Mouse (Mus musculus) thymus, adult 2 months (tissue): Measurements from ENCODE around the gene Cenps. TPM values are rescaled to one million over a fixed set of nuclear protein-coding genes. Genes with fewer than 3 reads are reported as not detected.

ENCODE experiments used
- DNase-seq: peaks from one replicate; pipeline ENCODE4 v3.0.0; 2021
- H3K27ac ChIP-seq: fragments of 200-500 bp; 2 replicates; pipeline ENCODE4 v1.5.1; 2012; ENCODE audit warnings: low read length, control low read depth; ENCODE audit not compliant: control insufficient read depth, insufficient read depth
- H3K27me3 ChIP-seq: fragments of 200-500 bp; 2 replicates; pipeline ENCODE4 v1.6.1; 2012; ENCODE audit warnings: mild to moderate bottlenecking, low read length, moderate library complexity, mixed read lengths; ENCODE audit not compliant: control insufficient read depth, insufficient read depth
- H3K36me3 ChIP-seq: fragments of 200-500 bp; 2 replicates; pipeline ENCODE4 v1.6.1; 2012; ENCODE audit warnings: mild to moderate bottlenecking, low read length, moderate library complexity; ENCODE audit not compliant: control insufficient read depth, insufficient read depth
- H3K4me1 ChIP-seq: fragments of 200-500 bp; replicated peaks from 2 replicates; pipeline ENCODE4 v1.6.1; 2012; ENCODE audit warnings: low read length; ENCODE audit not compliant: control insufficient read depth, insufficient read depth
- H3K4me3 ChIP-seq: fragments of 200-500 bp; 2 replicates; pipeline ENCODE4 v1.5.1; 2012; ENCODE audit warnings: mild to moderate bottlenecking, low read length, control low read depth, moderate library complexity; ENCODE audit not compliant: control insufficient read depth, insufficient read depth
- CTCF ChIP-seq: fragments of 200-500 bp; IDR thresholded peaks from 2 replicates; pipeline ENCODE4 v1.5.1; 2012; ENCODE audit warnings: mild to moderate bottlenecking, control low read depth, low read length, moderate library complexity, borderline replicate concordance; ENCODE audit not compliant: control insufficient read depth, poor library complexity, insufficient read depth; ENCODE audit errors: extremely low read depth
- POLR2A ChIP-seq: fragments of 200-500 bp; IDR thresholded peaks from 2 replicates; pipeline ENCODE4 v1.6.1; 2012; ENCODE audit warnings: mild to moderate bottlenecking, low read length, control low read depth, moderate library complexity; ENCODE audit not compliant: control insufficient read depth, poor library complexity, insufficient read depth; ENCODE audit errors: extremely low read depth
- WGBS: fragments of 180-500 bp; shearing (Covaris S2); methylation state at CpG from one replicate; pipeline ENCODE4 v1.1.7; 2018; 5-methylcytosine and 5-hydroxymethylcytosine counted together
- polyA plus RNA-seq: library from polyadenylated mRNA; depleted of rRNA; stranded (reverse); fragments of >200 nt; gene quantifications from 2 replicates; pipeline ENCODE4 v1.2.3, GENCODE M21; 2012

Gene Cenps
- polyA plus RNA-seq, 1 experiment: 14.0 TPM

DNA sequence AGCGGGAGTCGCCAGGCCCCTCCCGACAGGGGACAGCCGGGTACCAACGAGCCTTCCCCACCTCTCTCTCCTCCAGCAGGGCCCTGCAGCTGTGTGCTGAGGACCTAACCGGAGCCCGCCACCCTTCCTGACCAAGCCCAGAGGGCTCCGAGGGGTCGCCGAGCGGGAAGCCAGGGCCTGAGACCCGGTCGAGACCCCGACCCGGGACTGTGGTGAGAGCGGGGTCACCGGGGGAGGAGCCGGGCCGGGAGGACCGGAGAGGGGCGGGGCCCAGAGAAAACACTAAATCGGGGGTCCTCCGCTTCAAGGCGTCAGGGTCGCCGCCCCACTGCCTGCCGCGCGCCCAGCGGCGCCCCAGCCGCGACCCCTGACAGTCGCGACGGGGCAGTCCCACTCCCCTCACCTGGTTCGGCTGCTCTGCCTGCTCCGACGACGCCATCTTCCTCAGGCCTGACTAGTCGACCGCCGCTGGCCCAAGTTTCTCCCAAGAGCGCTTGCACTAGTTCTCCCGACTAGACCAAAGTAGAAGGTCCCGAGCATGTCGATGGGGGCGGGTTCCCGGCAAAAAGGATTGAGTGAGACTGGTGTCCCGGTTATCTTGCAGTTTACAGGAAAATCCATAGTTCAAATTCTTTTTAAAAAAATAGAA is 37.9 kb downstream of the Cenps start, which contains the start of gene Pex14:
TSS of gene Pex14 (minus strand) at position 508 of the 649 bp plus-strand sequence.
- Histone ChIP-seq H3K4me1 (peaks cover 14% of the 10 kb centered on the region), H3K27ac (no peak within 1 kb of the TSS), H3K36me3 (no peaks in the 10 kb centered on the region), H3K27me3 (no peaks in the 10 kb centered on the region), H3K4me3 (peak within 1 kb of the TSS; percentile 85)
- no peak for TF ChIP-seq CTCF
- peak; percentile 62; the same call in 1 of the 2 replicates for TF ChIP-seq POLR2A
- DNase-seq: peak; percentile 94
- WGBS: 0% methylated on average over 49 of the region's 50 CpGs

DNA sequence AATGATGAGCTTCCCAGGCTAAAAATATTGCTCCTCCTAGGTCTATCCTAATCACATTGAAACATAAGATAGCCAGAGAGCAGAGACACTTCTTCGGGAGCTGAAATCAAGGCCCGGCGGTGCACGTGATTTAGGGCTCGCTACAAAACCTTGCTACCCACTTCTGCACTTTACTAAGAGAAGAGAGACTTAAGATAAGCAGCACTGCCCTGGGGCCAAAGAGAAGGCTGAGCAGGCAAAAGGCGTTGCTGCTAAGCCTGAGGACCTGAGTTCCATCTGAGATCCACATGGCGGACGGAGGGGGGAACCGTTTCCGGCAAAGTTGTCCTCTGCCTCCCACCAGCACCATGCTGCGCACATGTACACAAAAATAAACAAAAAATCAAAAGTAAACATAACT is 38.9 kb downstream of the Cenps start:
- Histone ChIP-seq H3K36me3 (no peaks in the 10 kb centered on the region), H3K4me3 (peak overlapping the region; percentile 85), H3K27me3 (no peaks in the 10 kb centered on the region), H3K27ac (no peak overlapping the region), H3K4me1 (peaks cover 11% of the 10 kb centered on the region)
- no peak for TF ChIP-seq CTCF
- no peak for TF ChIP-seq POLR2A
- DNase-seq: peak; percentile 11
- WGBS: 16% methylated on average over 11 of the region's 11 CpGs

DNA sequence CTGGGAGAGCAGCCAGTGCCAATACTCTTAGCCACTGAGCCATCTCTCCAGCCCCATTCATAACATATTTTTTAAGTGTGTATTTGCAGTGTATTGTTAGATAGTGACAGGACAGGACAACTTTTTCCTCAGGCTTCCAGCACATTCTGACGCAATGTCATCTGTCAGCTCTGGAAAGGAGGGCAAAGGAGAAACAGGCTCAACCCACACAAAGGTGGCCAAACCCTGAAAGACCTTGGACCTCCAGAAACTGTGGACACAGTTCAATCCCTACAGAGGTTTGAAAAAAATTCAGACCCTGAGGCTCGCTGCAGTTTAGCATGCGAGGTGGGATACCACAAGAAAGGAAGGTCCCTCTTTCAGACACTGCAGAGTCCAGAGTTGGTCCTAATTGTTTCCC is 39.5 kb downstream of the Cenps start:
- no peak for DNase-seq
- no peak for TF ChIP-seq POLR2A
- no peak for TF ChIP-seq CTCF
- 78% methylated on average over 3 of the region's 3 CpGs for WGBS
- H3K4me1 ChIP-seq: peaks cover 11% of the 10 kb centered on the region
- no peak overlapping the region for H3K4me3 ChIP-seq
- no peaks in the 10 kb centered on the region for H3K27me3 ChIP-seq
- H3K36me3 ChIP-seq: no peaks in the 10 kb centered on the region
- no peak overlapping the region for H3K27ac ChIP-seq

DNA sequence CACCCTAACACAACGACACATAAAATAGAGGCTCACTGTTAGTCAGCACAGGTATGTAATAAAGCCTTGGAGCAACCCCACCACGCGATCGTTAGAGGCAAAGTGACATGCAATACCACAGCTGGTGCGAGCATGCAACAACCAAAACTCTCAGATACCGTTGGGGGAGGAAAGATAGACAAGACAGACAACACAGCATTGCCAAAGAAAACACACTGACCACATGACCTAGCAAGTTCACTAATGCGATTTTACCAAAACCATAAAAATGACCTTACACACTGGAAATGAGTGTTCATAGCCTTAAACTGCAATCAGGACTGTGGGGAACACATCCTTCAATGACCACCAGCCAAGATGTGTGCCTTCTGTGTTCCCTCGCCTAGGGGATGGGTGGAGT is 46.1 kb downstream of the Cenps start:
- Histone ChIP-seq H3K4me1 (no peaks in the 10 kb centered on the region), H3K4me3 (no peak overlapping the region), H3K27ac (no peak overlapping the region), H3K27me3 (no peaks in the 10 kb centered on the region), H3K36me3 (no peaks in the 10 kb centered on the region)
- no peak for TF ChIP-seq CTCF
- TF ChIP-seq POLR2A: no peak
- WGBS: 93% methylated on average over 8 of the region's 8 CpGs
- DNase-seq: no peak

DNA sequence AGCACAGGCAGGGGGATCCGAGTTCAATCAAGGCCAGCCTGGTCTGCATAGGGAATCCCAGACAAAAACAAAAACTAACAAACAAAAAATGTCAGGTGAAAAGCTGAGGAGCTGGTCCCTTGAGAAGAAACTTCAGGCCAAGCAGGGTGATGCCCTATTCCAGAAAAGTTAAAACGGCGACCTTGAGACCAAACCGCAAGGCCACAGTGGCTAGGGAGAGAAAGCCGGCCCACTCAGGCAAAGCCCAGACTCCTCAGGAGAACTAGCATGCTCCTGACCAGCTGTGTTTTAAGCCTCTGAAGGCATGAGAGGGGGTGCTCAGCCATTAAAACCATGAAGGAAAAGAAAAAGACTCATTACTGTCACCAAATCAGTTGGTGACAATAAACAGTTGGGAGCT is 52.0 kb downstream of the Cenps start:
- TF ChIP-seq CTCF (no peak), POLR2A (no peak)
- H3K4me3 ChIP-seq: no peak overlapping the region
- no peak overlapping the region for H3K27ac ChIP-seq
- no peak for DNase-seq
- no peaks in the 10 kb centered on the region for H3K27me3 ChIP-seq
- H3K36me3 ChIP-seq: no peaks in the 10 kb centered on the region
- H3K4me1 ChIP-seq: no peaks in the 10 kb centered on the region; the same call in 1 of the 2 replicates
- WGBS: 94% methylated on average over 5 of the region's 5 CpGs

DNA sequence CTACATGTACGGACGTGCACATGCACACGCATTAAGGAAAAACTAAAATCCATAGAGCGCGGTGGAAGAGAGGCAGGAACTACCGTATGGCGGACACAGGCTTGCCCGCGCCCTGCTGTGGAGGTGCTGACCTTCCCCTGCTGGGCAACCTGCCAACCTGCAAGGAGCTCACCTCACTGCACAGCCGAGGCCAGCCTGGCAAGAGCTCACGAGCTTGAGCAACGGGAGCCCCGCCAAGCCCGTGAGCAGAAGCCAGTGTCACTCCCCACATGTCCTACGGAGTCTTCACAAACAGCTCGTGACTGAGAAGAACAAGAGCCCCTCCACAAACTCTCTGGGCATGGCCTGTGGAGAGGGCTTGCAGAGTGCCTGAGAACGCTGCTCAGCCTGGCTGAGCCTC is 55.9 kb downstream of the Cenps start:
- no peak overlapping the region for H3K4me3 ChIP-seq
- H3K4me1 ChIP-seq: no peaks in the 10 kb centered on the region; the same call in 1 of the 2 replicates
- H3K27ac ChIP-seq: no peak overlapping the region
- WGBS: 90% methylated on average over 17 of the region's 17 CpGs
- DNase-seq: no peak
- TF ChIP-seq POLR2A: no peak
- TF ChIP-seq CTCF: no peak
- no peaks in the 10 kb centered on the region for H3K27me3 ChIP-seq
- no peaks in the 10 kb centered on the region for H3K36me3 ChIP-seq
